Mouse (Mus musculus): ENCODE measurements at regions not wholly inside any gene's neighbourhood (a gene's known extent, or its start where the extent isn't known, plus 50 kb on each side); places are given as distances from the start of the nearest gene placed in this dataset.

DNA sequence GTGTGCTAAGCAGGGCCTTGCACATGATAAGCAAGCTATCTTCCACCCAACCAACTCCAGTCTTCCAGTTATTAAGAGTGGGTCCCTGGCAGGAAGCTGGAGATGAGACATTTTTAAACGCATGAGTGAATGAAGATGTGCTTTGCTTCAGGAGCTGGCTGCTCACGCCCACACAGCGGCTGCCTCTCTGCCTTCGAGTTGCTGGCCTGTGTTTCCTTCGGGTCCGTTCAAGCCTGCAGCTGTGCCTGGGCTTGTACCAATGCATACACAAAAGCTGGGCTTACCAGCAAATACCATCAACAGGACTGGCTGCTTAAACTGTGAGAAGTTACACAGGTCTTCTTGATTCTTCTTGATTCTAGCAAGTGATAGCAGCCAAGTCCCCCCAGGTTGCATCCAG, 498.7 kb downstream of the Cdh26 start:
- DNase-seq (ENCODE audit: low spot score): no peak
- 74% methylated on average over 6 of the region's 6 CpGs for WGBS
- H3K27ac ChIP-seq: no peak overlapping the region

DNA sequence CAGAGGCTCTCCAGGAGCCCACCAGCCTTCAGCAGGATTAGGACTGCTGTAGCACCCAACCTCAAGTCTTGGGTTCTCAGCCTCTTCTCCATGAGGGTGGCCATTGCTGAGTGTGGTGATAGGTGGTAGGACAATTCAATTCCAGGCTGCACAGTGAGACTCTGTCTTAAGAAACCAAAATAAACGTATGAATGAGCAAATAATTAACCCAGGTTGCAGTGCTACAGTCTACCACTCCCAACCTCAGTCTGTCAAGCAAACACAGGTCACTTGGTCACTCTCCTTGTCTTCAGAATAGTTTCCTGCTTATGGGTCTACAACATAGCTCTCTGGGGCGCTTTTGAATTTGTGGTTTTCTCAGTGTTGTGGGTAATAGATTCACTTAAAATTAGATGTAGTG, 499.8 kb downstream of the Cdh26 start:
- H3K4me1 ChIP-seq (replicated peaks; ENCODE audit: control insufficient read depth, insufficient read depth, low read length): peaks cover 5% of the 10 kb centered on the region
- H3K9ac ChIP-seq: no peak overlapping the region
- no peak for DNase-seq (ENCODE audit: low spot score)
- H3K27me3 ChIP-seq (ENCODE audit: control insufficient read depth, insufficient read depth, low read length): no peaks in the 10 kb centered on the region
- no peaks in the 10 kb centered on the region for H3K9me3 ChIP-seq (ENCODE audit: control insufficient read depth, low read length)
- WGBS: 81% methylated on average over 2 of the region's 2 CpGs
- no peak overlapping the region for H3K27ac ChIP-seq
- no peak overlapping the region for H3K4me2 ChIP-seq (replicated peaks)
- no peaks in the 10 kb centered on the region for H3K36me3 ChIP-seq (replicated peaks; ENCODE audit: control insufficient read depth, insufficient read depth)
- H3K4me3 ChIP-seq (replicated peaks; ENCODE audit: low read length): no peak overlapping the region
- ATAC-seq (ENCODE audit: low FRiP score): no peak

More for the DNA sequence above, 498.7 kb downstream of the Cdh26 start:
- no peaks in the 10 kb centered on the region for H3K27me3 ChIP-seq (ENCODE audit: control insufficient read depth, insufficient read depth, low read length)
- H3K4me1 ChIP-seq (replicated peaks; ENCODE audit: control insufficient read depth, insufficient read depth, low read length): peaks cover 5% of the 10 kb centered on the region
- H3K4me3 ChIP-seq (replicated peaks; ENCODE audit: low read length): no peak overlapping the region
- no peak overlapping the region for H3K9ac ChIP-seq
- no peak for ATAC-seq (ENCODE audit: low FRiP score)
- H3K4me2 ChIP-seq (replicated peaks): no peak overlapping the region
- no peaks in the 10 kb centered on the region for H3K36me3 ChIP-seq (replicated peaks; ENCODE audit: control insufficient read depth, insufficient read depth)
- H3K9me3 ChIP-seq (ENCODE audit: control insufficient read depth, low read length): no peaks in the 10 kb centered on the region

DNA sequence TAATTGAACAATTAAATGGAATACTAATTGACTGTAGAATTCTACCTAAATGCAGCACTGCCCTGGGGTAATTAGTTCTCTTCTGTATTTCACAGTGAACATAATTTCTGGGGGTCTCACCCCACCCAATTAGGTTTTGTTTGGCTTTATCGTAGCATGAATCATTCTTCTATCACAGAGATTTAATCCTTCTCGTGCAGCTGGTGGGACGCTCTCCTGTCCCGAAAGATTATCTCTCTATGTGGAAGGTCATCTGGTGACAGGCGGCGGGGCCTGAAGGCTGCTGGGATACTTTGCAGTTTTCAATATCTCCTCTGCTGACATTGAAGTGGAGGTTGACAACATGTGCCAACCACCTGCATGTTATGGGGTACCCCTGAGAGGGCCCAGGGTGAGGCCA, 493.8 kb upstream of the Cdh4 start:
- 55% methylated on average over 6 of the region's 6 CpGs for WGBS
- H3K9me3 ChIP-seq (ENCODE audit: control insufficient read depth, low read length): no peaks in the 10 kb centered on the region
- peaks cover 14% of the 10 kb centered on the region; the same call in 1 of the 2 replicates for H3K4me1 ChIP-seq (replicated peaks; ENCODE audit: control insufficient read depth, insufficient read depth, low read length)
- H3K27ac ChIP-seq: no peak overlapping the region
- H3K9ac ChIP-seq: no peak overlapping the region
- no peak for ATAC-seq (ENCODE audit: low FRiP score)
- no peaks in the 10 kb centered on the region for H3K27me3 ChIP-seq (ENCODE audit: control insufficient read depth, insufficient read depth, low read length)
- H3K4me3 ChIP-seq (replicated peaks; ENCODE audit: low read length): no peak overlapping the region
- no peak overlapping the region for H3K4me2 ChIP-seq (replicated peaks)
- no peak for DNase-seq (ENCODE audit: low spot score)
- no peaks in the 10 kb centered on the region for H3K36me3 ChIP-seq (replicated peaks; ENCODE audit: control insufficient read depth, insufficient read depth)

DNA sequence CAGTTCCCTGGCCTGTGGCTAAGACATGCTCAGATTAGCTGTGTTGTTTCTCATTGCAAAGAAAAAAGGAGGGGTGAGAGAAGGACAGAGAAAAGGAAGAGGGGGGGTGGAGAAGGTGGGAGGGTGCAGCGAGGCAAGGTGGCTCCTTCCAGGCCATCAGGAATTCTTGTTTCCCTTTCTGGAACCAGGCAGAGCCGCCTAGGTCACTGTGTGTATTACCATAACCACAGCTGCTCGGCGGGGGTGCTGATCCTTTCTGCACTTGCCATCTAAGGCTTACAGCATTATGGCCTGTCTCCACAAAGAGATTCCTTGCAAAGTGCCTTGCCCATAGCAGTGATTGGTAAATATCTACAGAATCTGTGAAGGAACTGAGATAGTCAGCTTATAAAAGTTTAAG, 493.1 kb upstream of the Cdh4 start:
- H3K27ac ChIP-seq: no peak overlapping the region
- H3K4me3 ChIP-seq (replicated peaks; ENCODE audit: low read length): no peak overlapping the region
- DNase-seq (ENCODE audit: low spot score) (no peak), ATAC-seq (ENCODE audit: low FRiP score) (no peak)
- no peaks in the 10 kb centered on the region for H3K9me3 ChIP-seq (ENCODE audit: control insufficient read depth, low read length)
- H3K36me3 ChIP-seq (replicated peaks; ENCODE audit: control insufficient read depth, insufficient read depth): no peaks in the 10 kb centered on the region
- H3K4me2 ChIP-seq (replicated peaks): no peak overlapping the region
- H3K4me1 ChIP-seq (replicated peaks; ENCODE audit: control insufficient read depth, insufficient read depth, low read length): peaks cover 14% of the 10 kb centered on the region; the same call in 1 of the 2 replicates
- H3K9ac ChIP-seq: no peak overlapping the region
- WGBS: 27% methylated on average over 4 of the region's 4 CpGs
- H3K27me3 ChIP-seq (ENCODE audit: control insufficient read depth, insufficient read depth, low read length): no peaks in the 10 kb centered on the region

DNA sequence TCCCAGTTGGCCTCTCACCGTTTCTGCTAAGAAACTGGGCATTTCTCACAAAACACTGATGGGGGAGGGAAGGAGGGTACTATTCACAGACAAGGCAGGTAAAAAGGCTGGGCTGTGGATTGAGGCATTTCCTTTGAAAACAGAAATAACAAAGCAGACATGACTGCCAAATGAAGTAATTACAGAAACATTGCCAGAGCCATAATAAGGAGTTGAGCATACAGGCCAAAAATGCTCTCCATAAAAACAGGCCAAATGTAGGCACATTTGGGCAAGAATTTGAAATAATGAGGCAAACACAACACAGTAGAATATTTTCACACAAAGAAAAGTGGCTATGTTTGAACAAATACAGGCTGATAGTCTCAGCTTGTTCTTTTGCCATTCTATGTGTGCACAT, 491.9 kb upstream of the Cdh4 start:
- no peak overlapping the region for H3K4me3 ChIP-seq (replicated peaks; ENCODE audit: low read length)
- DNase-seq (ENCODE audit: low spot score) (no peak), ATAC-seq (ENCODE audit: low FRiP score) (no peak)
- 50% methylated on average over 1 of the region's 1 CpGs for WGBS
- no peaks in the 10 kb centered on the region for H3K9me3 ChIP-seq (ENCODE audit: control insufficient read depth, low read length)
- no peaks in the 10 kb centered on the region for H3K27me3 ChIP-seq (ENCODE audit: control insufficient read depth, insufficient read depth, low read length)
- no peaks in the 10 kb centered on the region for H3K36me3 ChIP-seq (replicated peaks; ENCODE audit: control insufficient read depth, insufficient read depth)
- no peak overlapping the region for H3K9ac ChIP-seq
- H3K4me1 ChIP-seq (replicated peaks; ENCODE audit: control insufficient read depth, insufficient read depth, low read length): peaks cover 14% of the 10 kb centered on the region; the same call in 1 of the 2 replicates
- no peak overlapping the region; the same call in 1 of the 2 replicates for H3K27ac ChIP-seq
- no peak overlapping the region for H3K4me2 ChIP-seq (replicated peaks)

DNA sequence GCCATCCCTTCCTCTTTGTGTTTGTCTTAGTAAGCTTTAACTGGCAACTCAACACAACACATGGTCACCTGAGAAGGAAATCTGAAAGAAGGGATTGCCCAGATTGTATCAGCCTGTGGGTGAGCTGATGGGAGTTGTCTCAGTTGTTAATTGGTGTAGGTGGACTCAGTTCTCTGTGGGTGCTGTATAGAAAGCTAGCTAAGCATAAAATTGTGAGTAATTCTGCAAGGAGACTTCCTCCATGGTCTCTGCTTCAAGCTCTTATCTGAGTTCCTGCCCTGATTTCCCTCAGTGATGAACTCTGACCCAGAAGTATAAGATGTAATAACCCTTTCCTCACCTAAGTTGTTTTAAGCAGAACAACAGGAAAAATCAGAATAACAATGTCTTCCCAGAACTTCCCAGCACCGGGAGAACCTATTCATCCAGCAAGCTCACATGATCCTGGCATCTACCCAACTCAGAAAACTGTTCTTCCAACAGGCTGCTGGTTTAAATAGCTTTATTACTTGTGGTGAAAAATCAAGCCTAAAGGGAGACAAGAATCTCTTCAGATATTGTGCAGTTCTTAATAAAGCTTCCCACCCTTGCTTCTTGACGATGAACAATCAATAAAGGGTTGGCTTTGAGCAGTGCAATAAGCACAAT, 487.7 kb upstream of the Cdh4 start:
- no peak for ATAC-seq (ENCODE audit: low FRiP score)
- H3K9ac ChIP-seq: no peak overlapping the region
- H3K4me2 ChIP-seq (replicated peaks): no peak overlapping the region
- H3K9me3 ChIP-seq (ENCODE audit: control insufficient read depth, low read length): no peaks in the 10 kb centered on the region
- no peak overlapping the region for H3K4me3 ChIP-seq (replicated peaks; ENCODE audit: low read length)
- 64% methylated on average over 2 of the region's 2 CpGs for WGBS
- no peaks in the 10 kb centered on the region for H3K4me1 ChIP-seq (replicated peaks; ENCODE audit: control insufficient read depth, insufficient read depth, low read length)
- no peaks in the 10 kb centered on the region for H3K36me3 ChIP-seq (replicated peaks; ENCODE audit: control insufficient read depth, insufficient read depth)
- no peak for DNase-seq (ENCODE audit: low spot score)
- H3K27me3 ChIP-seq (ENCODE audit: control insufficient read depth, insufficient read depth, low read length): no peaks in the 10 kb centered on the region
- no peak overlapping the region for H3K27ac ChIP-seq

DNA sequence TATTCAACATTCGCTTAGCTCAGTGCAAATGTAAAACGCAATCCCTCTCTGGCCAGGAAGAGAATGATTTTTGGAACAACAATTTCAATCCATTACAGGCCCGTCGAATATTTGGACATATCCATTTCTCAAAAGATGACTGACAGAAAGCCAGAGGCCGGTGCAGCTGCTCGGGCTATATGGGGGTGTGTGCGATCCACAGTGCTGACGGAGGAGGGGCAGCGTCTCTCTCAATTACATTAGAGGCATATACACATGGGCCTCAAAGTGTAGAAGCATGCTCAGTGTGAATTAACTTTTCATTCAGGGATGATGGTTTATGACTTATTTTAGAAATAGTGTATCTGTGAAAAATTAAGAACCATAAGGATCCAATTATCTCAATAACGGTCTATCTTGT, 483.4 kb upstream of the Cdh4 start:
- no peak for ATAC-seq (ENCODE audit: low FRiP score)
- DNase-seq (ENCODE audit: low spot score): no peak
- WGBS: 70% methylated on average over 10 of the region's 10 CpGs

DNA sequence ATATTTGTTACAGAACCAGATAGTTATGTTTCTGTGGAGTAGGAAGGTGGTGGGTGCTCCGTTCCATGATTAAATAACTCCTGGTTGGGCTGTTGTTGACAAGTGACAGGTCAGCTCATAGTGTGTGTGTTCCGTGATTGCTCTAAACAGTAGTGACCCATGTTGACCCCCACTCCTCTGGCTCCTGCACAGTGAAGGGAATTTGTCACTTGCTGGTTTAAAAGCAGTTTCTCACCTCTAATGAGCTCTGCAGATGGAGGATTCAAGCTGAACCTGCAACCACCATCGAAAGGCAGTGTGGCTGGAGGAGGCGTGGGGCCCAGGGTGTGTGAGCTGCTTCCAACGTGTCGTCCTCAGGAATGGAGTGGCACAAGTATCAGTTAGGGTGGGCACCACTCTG, 482.6 kb upstream of the Cdh4 start:
- H3K4me2 ChIP-seq (replicated peaks): no peak overlapping the region
- H3K27ac ChIP-seq: no peak overlapping the region
- H3K4me3 ChIP-seq (replicated peaks; ENCODE audit: low read length): no peak overlapping the region
- no peak overlapping the region for H3K9ac ChIP-seq
- WGBS: 62% methylated on average over 6 of the region's 6 CpGs
- H3K9me3 ChIP-seq (ENCODE audit: control insufficient read depth, low read length): no peaks in the 10 kb centered on the region
- ATAC-seq (ENCODE audit: low FRiP score) (no peak), DNase-seq (ENCODE audit: low spot score) (no peak)
- no peaks in the 10 kb centered on the region for H3K27me3 ChIP-seq (ENCODE audit: control insufficient read depth, insufficient read depth, low read length)
- H3K4me1 ChIP-seq (replicated peaks; ENCODE audit: control insufficient read depth, insufficient read depth, low read length): no peaks in the 10 kb centered on the region
- H3K36me3 ChIP-seq (replicated peaks; ENCODE audit: control insufficient read depth, insufficient read depth): no peaks in the 10 kb centered on the region

More for the DNA sequence above, 483.4 kb upstream of the Cdh4 start:
- Histone ChIP-seq H3K27me3 (ENCODE audit: control insufficient read depth, insufficient read depth, low read length) (no peaks in the 10 kb centered on the region), H3K4me1 (replicated peaks; ENCODE audit: control insufficient read depth, insufficient read depth, low read length) (no peaks in the 10 kb centered on the region), H3K4me3 (replicated peaks; ENCODE audit: low read length) (no peak overlapping the region), H3K9ac (no peak overlapping the region), H3K27ac (no peak overlapping the region), H3K9me3 (ENCODE audit: control insufficient read depth, low read length) (no peaks in the 10 kb centered on the region), H3K36me3 (replicated peaks; ENCODE audit: control insufficient read depth, insufficient read depth) (no peaks in the 10 kb centered on the region), H3K4me2 (replicated peaks) (no peak overlapping the region)

DNA sequence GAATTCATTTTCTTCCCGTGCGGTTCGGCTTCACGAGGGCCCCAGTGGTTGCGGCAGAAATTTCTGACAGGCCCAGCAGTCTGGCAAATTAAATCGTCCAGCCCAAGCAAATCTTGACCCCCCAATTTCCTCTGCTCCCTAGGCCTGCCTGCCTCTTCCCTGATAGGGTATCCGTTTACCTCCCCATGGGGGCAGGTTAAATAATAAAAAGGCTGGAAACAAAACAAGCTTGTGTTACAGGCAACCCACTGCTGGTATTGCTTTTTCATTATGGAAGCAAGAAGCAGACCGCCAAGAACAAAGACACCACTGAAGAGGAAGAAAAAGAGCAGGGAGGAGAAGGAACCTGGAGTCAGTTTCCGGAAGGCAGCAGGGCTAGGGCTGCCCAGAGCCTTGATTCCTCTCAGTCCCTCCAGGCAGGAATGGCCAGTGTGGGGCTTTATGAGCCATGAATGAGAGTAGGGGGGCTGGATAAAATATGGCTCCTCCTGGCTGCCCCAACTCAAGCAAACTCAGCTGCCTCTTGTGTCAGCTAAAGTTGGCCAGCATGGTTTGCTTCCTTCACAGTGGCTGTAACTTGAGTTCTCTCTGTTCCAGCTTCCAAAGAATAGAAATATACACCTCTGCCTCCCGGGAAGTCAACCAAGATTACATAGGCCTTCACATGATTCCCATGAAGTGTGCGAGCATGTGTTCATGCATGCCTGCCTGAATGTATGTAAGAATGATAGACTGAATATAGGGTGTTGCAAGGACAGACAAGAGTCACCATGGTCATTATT, 474.5 kb upstream of the Cdh4 start:
- Histone ChIP-seq H3K9ac (no peak overlapping the region), H3K9me3 (ENCODE audit: control insufficient read depth, low read length) (no peaks in the 10 kb centered on the region), H3K27ac (no peak overlapping the region), H3K27me3 (ENCODE audit: control insufficient read depth, insufficient read depth, low read length) (no peaks in the 10 kb centered on the region), H3K4me3 (replicated peaks; ENCODE audit: low read length) (no peak overlapping the region), H3K36me3 (replicated peaks; ENCODE audit: control insufficient read depth, insufficient read depth) (no peaks in the 10 kb centered on the region), H3K4me1 (replicated peaks; ENCODE audit: control insufficient read depth, insufficient read depth, low read length) (0 out of 2 replicates have a peak, but pooled peaks cover 4% of the 10 kb centered on the region), H3K4me2 (replicated peaks) (no peak overlapping the region)
- WGBS: 42% methylated on average over 11 of the region's 11 CpGs
- no peak for ATAC-seq (ENCODE audit: low FRiP score)
- DNase-seq (ENCODE audit: low spot score): no peak

All from hindbrain, embryonic 14.5 days (tissue).